Mouse (Mus musculus) cortical plate, adult 2 months (tissue): ENCODE measurements around the gene Mov10. TPM values are rescaled to one million over a fixed set of nuclear protein-coding genes. Genes with fewer than 3 reads are reported as not detected.
"Not testable (repeated sequence)": the region's sequence is repeated elsewhere in the genome, so short reads cannot be mapped to it uniquely, and the experiment has no call there.

Experiments
- H3K27ac ChIP-seq: fragments of 200-500 bp; 2 replicates; pipeline ENCODE4 v1.5.1; 2012; ENCODE audit warnings: low read length, control low read depth, inconsistent platforms; ENCODE audit not compliant: insufficient read depth
- H3K4me1 ChIP-seq: fragments of 200-500 bp; 2 replicates; pipeline ENCODE4 v1.6.1; 2011; ENCODE audit warnings: low read length; ENCODE audit not compliant: control insufficient read depth, insufficient read depth
- H3K4me3 ChIP-seq: fragments of 200-500 bp; 2 replicates; pipeline ENCODE4 v1.5.1; 2011; ENCODE audit warnings: mild to moderate bottlenecking, low read length, control low read depth; ENCODE audit not compliant: insufficient read depth
- CTCF ChIP-seq: fragments of 200-500 bp; IDR thresholded peaks from 2 replicates; pipeline ENCODE4 v1.5.1; 2011; ENCODE audit warnings: mild to moderate bottlenecking, control low read depth, low read length; ENCODE audit not compliant: insufficient read depth; ENCODE audit errors: extremely low read depth
- POLR2A ChIP-seq: fragments of 200-500 bp; IDR thresholded peaks from 2 replicates; pipeline ENCODE4 v1.6.1; 2011; ENCODE audit warnings: mild to moderate bottlenecking, low read length, control low read depth; ENCODE audit not compliant: insufficient read depth; ENCODE audit errors: extremely low read depth
- polyA plus RNA-seq: library from polyadenylated mRNA; depleted of rRNA; stranded (reverse); fragments of >200 nt; gene quantifications from 2 replicates; pipeline ENCODE4 v1.2.3, GENCODE M21; 2012

The Mov10 gene
- polyA plus RNA-seq, 1 experiment: 13.4 TPM

GRCm38 (mm10) chr3:104846601-104847000 lies 28.2 kb upstream of the Mov10 start:
- Histone ChIP-seq H3K4me3 (no peak overlapping the region), H3K27ac (no peak overlapping the region), H3K4me1 (no peaks in the 10 kb centered on the region)
- no peak for TF ChIP-seq CTCF
- TF ChIP-seq POLR2A: no peak

GRCm38 (mm10) chr3:104841049-104841448 lies 22.7 kb upstream of the Mov10 start:
- H3K4me3 ChIP-seq: no peak overlapping the region
- no peak overlapping the region for H3K27ac ChIP-seq
- TF ChIP-seq POLR2A (no peak), CTCF (no peak)
- H3K4me1 ChIP-seq: no peaks in the 10 kb centered on the region

GRCm38 (mm10) chr3:104835797-104836196 lies 17.4 kb upstream of the Mov10 start:
- TF ChIP-seq POLR2A (no peak), CTCF (no peak)
- no peak overlapping the region for H3K27ac ChIP-seq
- no peak overlapping the region for H3K4me3 ChIP-seq
- H3K4me1 ChIP-seq: no peaks in the 10 kb centered on the region

GRCm38 (mm10) chr3:104822413-104822812 lies 4.0 kb upstream of the Mov10 start:
- peaks cover 4% of the 10 kb centered on the region; the same call in 1 of the 2 replicates for H3K4me1 ChIP-seq
- H3K4me3 ChIP-seq: no peak overlapping the region
- H3K27ac ChIP-seq: no peak overlapping the region
- TF ChIP-seq CTCF (no peak), POLR2A (no peak)

- H3K4me1 ChIP-seq: peaks cover 7% of the 10 kb centered on the region; the same call in 1 of the 2 replicates
- no peak overlapping the region for H3K27ac ChIP-seq
- no peak for TF ChIP-seq CTCF
- no peak overlapping the region for H3K4me3 ChIP-seq
Observed at GRCm38 (mm10) chr3:104820426-104820825, 2.1 kb upstream of the Mov10 start.

- Histone ChIP-seq H3K4me3 (peak overlapping the region; percentile 90), H3K4me1 (peaks cover 7% of the 10 kb centered on the region; the same call in 1 of the 2 replicates), H3K27ac (no peak overlapping the region)
- TF ChIP-seq CTCF (no peak), POLR2A (no peak)
Observed at GRCm38 (mm10) chr3:104818749-104819134, 379 bp upstream of the Mov10 start.

GRCm38 (mm10) chr3:104817481-104817990 lies 827 bp downstream of the Mov10 start:
- Histone ChIP-seq H3K27ac (peak overlapping the region; percentile 63), H3K4me3 (peak overlapping the region; percentile 90)
- TF ChIP-seq CTCF: no peak

GRCm38 (mm10) chr3:104816130-104816529 lies 2.2 kb downstream of the Mov10 start:
- no peak for TF ChIP-seq CTCF
- TF ChIP-seq POLR2A: no peak
- H3K27ac ChIP-seq: no peak overlapping the region
- no peak overlapping the region for H3K4me3 ChIP-seq
- peaks cover 7% of the 10 kb centered on the region; the same call in 1 of the 2 replicates for H3K4me1 ChIP-seq

More at GRCm38 (mm10) chr3:104817481-104817990, 827 bp downstream of the Mov10 start:
- H3K4me1 ChIP-seq: peaks cover 7% of the 10 kb centered on the region; the same call in 1 of the 2 replicates

GRCm38 (mm10) chr3:104815346-104815745 lies 3.0 kb downstream of the Mov10 start:
- Histone ChIP-seq H3K4me3 (no peak overlapping the region), H3K4me1 (peaks cover 7% of the 10 kb centered on the region; the same call in 1 of the 2 replicates), H3K27ac (no peak overlapping the region)
- TF ChIP-seq POLR2A: no peak
- TF ChIP-seq CTCF: no peak

GRCm38 (mm10) chr3:104814746-104815145 lies 3.6 kb downstream of the Mov10 start:
- TF ChIP-seq POLR2A: no peak
- TF ChIP-seq CTCF: no peak
- no peak overlapping the region for H3K27ac ChIP-seq
- no peak overlapping the region for H3K4me3 ChIP-seq
- H3K4me1 ChIP-seq: peaks cover 7% of the 10 kb centered on the region; the same call in 1 of the 2 replicates

GRCm38 (mm10) chr3:104813227-104813626 lies 5.1 kb downstream of the Mov10 start:
- not testable (repeated sequence) for H3K27ac ChIP-seq, H3K4me3 ChIP-seq, H3K4me1 ChIP-seq
